In genomic region chr8:71468916-71469315, GRCm38 (mm10) we compare ENCODE assay signal across 8 mouse cellular contexts. TPM values are rescaled to one million over a fixed set of nuclear protein-coding genes. Genes with fewer than 3 reads are reported as not detected.
DNase-seq lines count a peak whose midpoint lies in the region; ATAC-seq and TF ChIP-seq lines count a peak whose summit lies in the region.

Gene Dda1, plus strand, starts transcription at chr8:71469199.

- H3K4me3 ChIP-seq in C2C12 (ENCODE audit: insufficient read depth, poor library complexity, severe bottlenecking) (peak within 1 kb of the TSS; percentile 79), myocyte (peak within 1 kb of the TSS; percentile 67)
- peak within 1 kb of the TSS; percentile 93 for H3K4me3 ChIP-seq in erythroblast, embryonic 14.5 days (replicated peaks)
- H3K4me3 ChIP-seq in heart, embryonic 11.5 days (ENCODE audit: low read depth, low read length) = peak within 1 kb of the TSS; percentile 59
- H3K4me3 ChIP-seq in kidney, embryonic 16.5 days (ENCODE audit: low read length) = peak within 1 kb of the TSS; percentile 78
- H3K4me3 ChIP-seq in liver, adult 2 months (ENCODE audit: insufficient read depth, low read depth, low read length) = peak within 1 kb of the TSS; percentile 86

- H3K27me3 ChIP-seq in C2C12 (ENCODE audit: control insufficient read depth, insufficient read depth, insufficient read length) (no peaks in the 10 kb centered on the region), myocyte (ENCODE audit: control insufficient read depth, insufficient read depth, insufficient read length) (no peaks in the 10 kb centered on the region)
- no peaks in the 10 kb centered on the region for H3K27me3 ChIP-seq in erythroblast, embryonic 14.5 days (ENCODE audit: control insufficient read depth)
- H3K27me3 ChIP-seq in heart, embryonic 11.5 days (ENCODE audit: control insufficient read depth, insufficient read depth, low read length) = no peaks in the 10 kb centered on the region
- no peaks in the 10 kb centered on the region for H3K27me3 ChIP-seq in kidney, embryonic 16.5 days (ENCODE audit: insufficient read depth, low read length)
- no peaks in the 10 kb centered on the region for H3K27me3 ChIP-seq in liver, adult 2 months (ENCODE audit: control insufficient read depth, insufficient read depth, low read length)
- H3K27me3 ChIP-seq in splenic B cell, adult 2 months (ENCODE audit: control insufficient read depth, insufficient read depth, low read length, poor library complexity, severe bottlenecking) = no peaks in the 10 kb centered on the region

- peaks cover 18% of the 10 kb centered on the region for H3K79me3 ChIP-seq in C2C12 (ENCODE audit: low read depth)

- H3K4me1 ChIP-seq in erythroblast, embryonic 14.5 days (ENCODE audit: control insufficient read depth) = peaks cover 56% of the 10 kb centered on the region
- peaks cover 18% of the 10 kb centered on the region for H3K4me1 ChIP-seq in heart, embryonic 11.5 days (ENCODE audit: control insufficient read depth, insufficient read depth, low read length)
- H3K4me1 ChIP-seq in kidney, embryonic 16.5 days (ENCODE audit: insufficient read depth, low read length) = peaks cover 24% of the 10 kb centered on the region
- peaks cover 13% of the 10 kb centered on the region for H3K4me1 ChIP-seq in liver, adult 2 months (ENCODE audit: control insufficient read depth, insufficient read depth, low read length)

- WGBS in heart, embryonic 11.5 days (ENCODE audit: insufficient replicate concordance) = under 1% methylated on average over 41 of the region's 52 CpGs
- WGBS in kidney, embryonic 16.5 days = under 1% methylated on average over 42 of the region's 52 CpGs
- WGBS in liver, adult 2 months = under 1% methylated on average over 52 of the region's 52 CpGs

- H3K4me2 ChIP-seq in heart, embryonic 11.5 days = peak within 1 kb of the TSS; percentile 80
- H3K4me2 ChIP-seq in kidney, embryonic 16.5 days (replicated peaks; ENCODE audit: low read depth, low read length) = peak within 1 kb of the TSS; percentile 84
- peak within 1 kb of the TSS; percentile 86 for H3K4me2 ChIP-seq in myocyte (ENCODE audit: low read depth)

- H3K9me3 ChIP-seq in erythroblast, embryonic 14.5 days (ENCODE audit: control insufficient read depth, low read length) = no peaks in the 10 kb centered on the region
- no peaks in the 10 kb centered on the region for H3K9me3 ChIP-seq in heart, embryonic 11.5 days (replicated peaks; ENCODE audit: control insufficient read depth, low read length)
- no peaks in the 10 kb centered on the region for H3K9me3 ChIP-seq in kidney, embryonic 16.5 days (ENCODE audit: low read length)

- DNase-seq in brain, embryonic 14.5 days (ENCODE audit: low read depth) = peak; percentile 100
- peak; percentile 93 for DNase-seq in liver, adult 2 months (ENCODE audit: extremely low read depth, low read depth, low spot score)
- peak; percentile 98 for DNase-seq in splenic B cell, adult 2 months (ENCODE audit: low read depth, low spot score)

- TF ChIP-seq POLR2A in brain, embryonic 14.5 days (IDR thresholded peaks at IDR 0.05; ENCODE audit: borderline replicate concordance, extremely low read depth, insufficient read depth, insufficient read length, poor library complexity, severe bottlenecking) = peak; percentile 77
- peak; percentile 53; the same call in 1 of the 2 replicates for TF ChIP-seq POLR2A in liver, adult 2 months (IDR thresholded peaks at IDR 0.05; ENCODE audit: extremely low read depth, insufficient read depth, low read length)
- TF ChIP-seq POLR2A in myocyte (IDR thresholded peaks at IDR 0.05; ENCODE audit: insufficient read length, low read depth) = peak; percentile 79

- peaks cover 20% of the 10 kb centered on the region for H3K36me3 ChIP-seq in C2C12 (ENCODE audit: control insufficient read depth, insufficient read depth)
- peaks cover 55% of the 10 kb centered on the region for H3K36me3 ChIP-seq in erythroblast, embryonic 14.5 days (ENCODE audit: control insufficient read depth)
- peaks cover 15% of the 10 kb centered on the region for H3K36me3 ChIP-seq in heart, embryonic 11.5 days (ENCODE audit: control insufficient read depth, insufficient read depth, low read length)
- peaks cover 14% of the 10 kb centered on the region for H3K36me3 ChIP-seq in kidney, embryonic 16.5 days (ENCODE audit: insufficient read depth, low read length)
- no peaks in the 10 kb centered on the region for H3K36me3 ChIP-seq in liver, adult 2 months (ENCODE audit: control insufficient read depth, insufficient read depth, low read length)
- H3K36me3 ChIP-seq in myocyte (ENCODE audit: control insufficient read depth, insufficient read depth) = peaks cover 5% of the 10 kb centered on the region
- no peaks in the 10 kb centered on the region; the same call in none of the 2 replicates for H3K36me3 ChIP-seq in splenic B cell, adult 2 months (ENCODE audit: control insufficient read depth, insufficient read depth, low read length, poor library complexity, severe bottlenecking)

- H3K9ac ChIP-seq in heart, embryonic 11.5 days (ENCODE audit: low read depth, low read length) = peak within 1 kb of the TSS; percentile 76
- peak within 1 kb of the TSS; percentile 79 for H3K9ac ChIP-seq in kidney, embryonic 16.5 days (replicated peaks; ENCODE audit: low read length)
- peak within 1 kb of the TSS; percentile 92 for H3K9ac ChIP-seq in liver, adult 2 months (ENCODE audit: low read depth, low read length)

- TF ChIP-seq CTCF in C2C12 (IDR thresholded peaks at IDR 0.05; ENCODE audit: control insufficient read depth, insufficient read depth, insufficient read length) = no peak
- TF ChIP-seq CTCF in brain, embryonic 14.5 days (IDR thresholded peaks at IDR 0.05; ENCODE audit: borderline replicate concordance, extremely low read depth, insufficient read depth, insufficient read length) = no peak
- no peak for TF ChIP-seq CTCF in liver, adult 2 months (IDR thresholded peaks at IDR 0.05; ENCODE audit: low read depth, low read length)

- peak; percentile 88 for ATAC-seq in heart, embryonic 11.5 days (replicated peaks; ENCODE audit: insufficient number of reproducible peaks, low FRiP score, low TSS enrichment)
- peak; percentile 89 for ATAC-seq in kidney, embryonic 16.5 days (ENCODE audit: low FRiP score, low TSS enrichment)

- peak within 1 kb of the TSS; percentile 83 for H3ac ChIP-seq in C2C12 (ENCODE audit: control insufficient read depth, insufficient read length, low read depth)
- H3ac ChIP-seq in myocyte (ENCODE audit: control insufficient read depth, insufficient read length) = peak within 1 kb of the TSS; percentile 6

- 0 out of 2 replicates have a peak within 1 kb of the TSS, but pooled peaks have one; percentile 10 for H3K27ac ChIP-seq in heart, embryonic 11.5 days (ENCODE audit: low read depth, low read length)
- H3K27ac ChIP-seq in kidney, embryonic 16.5 days (ENCODE audit: low read length) = no peak within 1 kb of the TSS
- H3K27ac ChIP-seq in liver, adult 2 months (replicated peaks; ENCODE audit: insufficient read depth, low read depth, low read length) = no peak within 1 kb of the TSS; the same call in 1 of the 2 replicates

- H3K79me2 ChIP-seq in C2C12 (ENCODE audit: control insufficient read depth, insufficient read depth) = peaks cover 46% of the 10 kb centered on the region
- peaks cover 13% of the 10 kb centered on the region; the same call in 1 of the 2 replicates for H3K79me2 ChIP-seq in liver, adult 2 months (ENCODE audit: control insufficient read depth, insufficient read depth, low read length)
- peaks cover 23% of the 10 kb centered on the region for H3K79me2 ChIP-seq in myocyte (ENCODE audit: control insufficient read depth, insufficient read depth)

TF ChIP-seq in C2C12, 6 proteins besides CTCF, POLR2A, EP300 and RAD21:
- TF ChIP-seq MYOG (IDR thresholded peaks at IDR 0.05; ENCODE audit: control insufficient read depth, extremely low read depth, insufficient read length) (no peak), USF1 (IDR thresholded peaks at IDR 0.05; ENCODE audit: low read depth) (no peak), CEBPB (IDR thresholded peaks at IDR 0.05; ENCODE audit: low read depth) (no peak), MYOD1 (IDR thresholded peaks at IDR 0.05; ENCODE audit: control insufficient read depth, insufficient read length, low read depth) (no peak), MAX (IDR thresholded peaks at IDR 0.05) (no peak), FOSL1 (IDR thresholded peaks at IDR 0.05; ENCODE audit: insufficient read depth, low read length, poor library complexity, severe bottlenecking) (no peak)

TF ChIP-seq in myocyte, 11 proteins besides CTCF, POLR2A, EP300 and RAD21:
- TF ChIP-seq CEBPB (IDR thresholded peaks at IDR 0.05; ENCODE audit: insufficient read depth, poor library complexity, severe bottlenecking) (no peak), POLR2AphosphoS2 (IDR thresholded peaks at IDR 0.05; ENCODE audit: insufficient read length, low read depth) (peak; percentile 86), SRF (IDR thresholded peaks at IDR 0.05; ENCODE audit: control insufficient read depth, insufficient read length, low read depth) (peak; percentile 32), TCF3 (IDR thresholded peaks at IDR 0.05; ENCODE audit: insufficient read length, low read depth) (no peak), E2F4 (IDR thresholded peaks at IDR 0.05; ENCODE audit: insufficient read depth) (no peak)

RNA-seq across cellular contexts. Expression of gene Dda1, which starts in this region (rescaled TPM):
- polyA plus RNA-seq in C2C12 (2012; fragmentation: generic; extraction: Trizol) (104 TPM), myocyte (2012; fragmentation: generic; extraction: Trizol) (117 TPM)
- 206 and 229 TPM in 2 replicates for polyA plus RNA-seq in brain, embryonic 14.5 days (2012; rRNA removed)
- polyA plus RNA-seq in erythroblast, embryonic 14.5 days (2012) = 41.0 and 42.3 TPM in 2 replicates
- 95.9 and 102 TPM in 2 replicates for polyA plus RNA-seq in heart, embryonic 11.5 days (2014; fragmentation: Nextera tagmentation; extraction: Ambion mirVana)
- polyA plus RNA-seq in kidney, embryonic 16.5 days (2015; fragmentation: Nextera tagmentation; extraction: Ambion mirVana) = 110 and 115 TPM in 2 replicates
- 7.7 and 8.3 TPM in 2 replicates for total RNA-seq in liver, adult 2 months (2014; rRNA removed)
- 32.5 and 34.1 TPM in 2 replicates for polyA plus RNA-seq in liver, adult 2 months (2012; rRNA removed)
